Mouse (Mus musculus) thymus, adult 2 months (tissue): ENCODE data around the gene Gm5148. TPM values are rescaled to one million over a fixed set of nuclear protein-coding genes. Genes with fewer than 3 reads are reported as not detected.
A peak's percentile ranks its signal among the peaks of the same experiment; 100 is the strongest.

Source experiments
- DNase-seq: peaks from one replicate; pipeline ENCODE4 v3.0.0; 2021
- H3K27ac ChIP-seq: fragments of 200-500 bp; 2 replicates; pipeline ENCODE4 v1.5.1; 2012; ENCODE audit warnings: low read length, control low read depth; ENCODE audit not compliant: control insufficient read depth, insufficient read depth
- H3K27me3 ChIP-seq: fragments of 200-500 bp; 2 replicates; pipeline ENCODE4 v1.6.1; 2012; ENCODE audit warnings: mild to moderate bottlenecking, low read length, moderate library complexity, mixed read lengths; ENCODE audit not compliant: control insufficient read depth, insufficient read depth
- H3K36me3 ChIP-seq: fragments of 200-500 bp; 2 replicates; pipeline ENCODE4 v1.6.1; 2012; ENCODE audit warnings: mild to moderate bottlenecking, low read length, moderate library complexity; ENCODE audit not compliant: control insufficient read depth, insufficient read depth
- H3K4me1 ChIP-seq: fragments of 200-500 bp; replicated peaks from 2 replicates; pipeline ENCODE4 v1.6.1; 2012; ENCODE audit warnings: low read length; ENCODE audit not compliant: control insufficient read depth, insufficient read depth
- H3K4me3 ChIP-seq: fragments of 200-500 bp; 2 replicates; pipeline ENCODE4 v1.5.1; 2012; ENCODE audit warnings: mild to moderate bottlenecking, low read length, control low read depth, moderate library complexity; ENCODE audit not compliant: control insufficient read depth, insufficient read depth
- CTCF ChIP-seq: fragments of 200-500 bp; IDR thresholded peaks from 2 replicates; pipeline ENCODE4 v1.5.1; 2012; ENCODE audit warnings: mild to moderate bottlenecking, control low read depth, low read length, moderate library complexity, borderline replicate concordance; ENCODE audit not compliant: control insufficient read depth, poor library complexity, insufficient read depth; ENCODE audit errors: extremely low read depth
- POLR2A ChIP-seq: fragments of 200-500 bp; IDR thresholded peaks from 2 replicates; pipeline ENCODE4 v1.6.1; 2012; ENCODE audit warnings: mild to moderate bottlenecking, low read length, control low read depth, moderate library complexity; ENCODE audit not compliant: control insufficient read depth, poor library complexity, insufficient read depth; ENCODE audit errors: extremely low read depth
- WGBS: fragments of 180-500 bp; shearing (Covaris S2); methylation state at CpG from one replicate; pipeline ENCODE4 v1.1.7; 2018; 5-methylcytosine and 5-hydroxymethylcytosine counted together
- polyA plus RNA-seq: library from polyadenylated mRNA; depleted of rRNA; stranded (reverse); fragments of >200 nt; gene quantifications from 2 replicates; pipeline ENCODE4 v1.2.3, GENCODE M21; 2012

Gm5148 gene
- polyA plus RNA-seq, 1 experiment: 1.5 TPM

- WGBS: 96% methylated on average over 3 of the region's 3 CpGs
- TF ChIP-seq CTCF: no peak
- no peak for TF ChIP-seq POLR2A
- no peak overlapping the region for H3K4me3 ChIP-seq
- H3K27me3 ChIP-seq: no peaks in the 10 kb centered on the region
- no peak overlapping the region for H3K27ac ChIP-seq
- DNase-seq: no peak
- no peaks in the 10 kb centered on the region for H3K36me3 ChIP-seq
- H3K4me1 ChIP-seq: peaks cover 22% of the 10 kb centered on the region
Measured at GRCm38 (mm10) chr3:37765275-37765674, 41.0 kb upstream of the Gm5148 start.

DNA sequence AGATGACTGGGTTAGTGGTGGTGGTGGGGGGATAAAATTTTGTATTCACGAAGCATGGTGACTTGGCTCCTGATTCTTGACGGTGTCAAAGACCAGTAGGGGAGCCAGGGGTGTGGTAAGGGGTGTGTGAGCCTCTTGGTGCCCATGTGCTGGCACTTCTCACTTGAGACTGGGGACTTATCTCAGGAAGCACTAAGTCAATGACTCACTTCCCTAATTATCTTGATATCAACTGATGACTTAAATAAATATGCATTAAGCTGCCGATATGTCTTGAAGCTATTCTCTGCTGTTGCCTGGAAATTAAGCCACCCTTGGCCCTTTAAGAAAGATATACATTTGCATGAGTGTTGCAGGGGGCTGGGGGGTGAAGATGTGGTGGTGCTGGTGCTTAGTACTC, 38.0 kb upstream of the Gm5148 start:
- peaks cover 24% of the 10 kb centered on the region for H3K4me1 ChIP-seq
- no peak overlapping the region for H3K4me3 ChIP-seq
- H3K36me3 ChIP-seq: no peaks in the 10 kb centered on the region

GRCm38 (mm10) chr3:37761741-37762140, 37.5 kb upstream of the Gm5148 start:
- H3K36me3 ChIP-seq: no peaks in the 10 kb centered on the region
- H3K4me1 ChIP-seq: peaks cover 24% of the 10 kb centered on the region
- TF ChIP-seq POLR2A (no peak), CTCF (no peak)
- no peak for DNase-seq
- WGBS: 94% methylated on average over 5 of the region's 5 CpGs
- H3K4me3 ChIP-seq: no peak overlapping the region
- H3K27me3 ChIP-seq: no peaks in the 10 kb centered on the region
- no peak overlapping the region for H3K27ac ChIP-seq

More for the DNA sequence above, 38.0 kb upstream of the Gm5148 start:
- Histone ChIP-seq H3K27me3 (no peaks in the 10 kb centered on the region), H3K27ac (no peak overlapping the region)
- TF ChIP-seq CTCF: no peak
- TF ChIP-seq POLR2A: no peak
- WGBS: 76% methylated on average over 3 of the region's 3 CpGs
- no peak for DNase-seq

GRCm38 (mm10) chr3:37760866-37761265, 36.6 kb upstream of the Gm5148 start:
- no peak overlapping the region for H3K4me3 ChIP-seq
- TF ChIP-seq CTCF (0 out of 2 replicates have a peak, but pooled peaks have one; percentile 15), POLR2A (no peak)
- H3K4me1 ChIP-seq: peaks cover 22% of the 10 kb centered on the region
- H3K27ac ChIP-seq: peak overlapping the region; percentile 14; the same call in 1 of the 2 replicates
- H3K27me3 ChIP-seq: no peaks in the 10 kb centered on the region
- 2% methylated on average over 6 of the region's 6 CpGs for WGBS
- peak; percentile 49 for DNase-seq
- H3K36me3 ChIP-seq: no peaks in the 10 kb centered on the region

DNA sequence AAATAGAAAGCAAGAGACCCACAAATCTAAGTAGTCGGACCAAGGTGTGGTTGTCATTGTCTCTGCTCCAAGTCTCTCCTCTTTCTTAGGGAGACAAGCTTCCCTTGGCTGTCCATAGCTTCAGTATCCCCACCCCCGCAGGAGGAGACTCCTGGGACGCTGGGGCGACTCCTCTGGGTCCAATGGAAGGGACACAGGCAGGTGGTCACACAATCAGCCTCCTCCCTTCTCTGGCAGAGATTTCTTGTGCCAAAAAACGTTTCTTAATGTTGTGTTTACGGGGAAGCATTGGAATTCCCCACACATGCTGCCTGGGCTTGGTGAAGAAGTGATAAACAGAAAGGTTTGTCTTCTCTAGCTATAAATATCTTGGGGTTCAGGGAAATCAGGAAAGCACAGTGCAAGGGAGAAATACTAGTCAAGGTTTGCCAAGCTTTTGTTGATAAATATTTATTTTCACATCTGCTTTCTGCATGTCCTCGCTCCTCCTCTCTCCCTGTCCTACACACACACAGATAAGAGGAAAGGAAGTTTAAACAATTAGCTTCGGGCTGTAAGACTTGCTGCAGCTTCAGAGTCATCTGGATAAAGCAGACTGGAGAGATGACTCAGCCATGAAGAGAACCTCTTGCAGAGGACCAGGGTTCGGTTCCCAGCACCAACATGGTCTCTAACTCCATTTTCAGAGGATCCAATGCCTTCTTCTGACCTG, 34.5 kb upstream of the Gm5148 start:
- Histone ChIP-seq H3K4me3 (no peak overlapping the region), H3K27ac (no peak overlapping the region), H3K27me3 (no peaks in the 10 kb centered on the region), H3K4me1 (peaks cover 22% of the 10 kb centered on the region), H3K36me3 (no peaks in the 10 kb centered on the region)
- WGBS: 62% methylated on average over 9 of the region's 9 CpGs
- no peak for DNase-seq
- no peak for TF ChIP-seq POLR2A
- TF ChIP-seq CTCF: no peak

- 5% methylated on average over 12 of the region's 12 CpGs for WGBS
- DNase-seq: peak; percentile 51
- no peak overlapping the region for H3K4me3 ChIP-seq
- no peaks in the 10 kb centered on the region for H3K27me3 ChIP-seq
- H3K36me3 ChIP-seq: no peaks in the 10 kb centered on the region
- H3K4me1 ChIP-seq: peaks cover 24% of the 10 kb centered on the region
- no peak overlapping the region for H3K27ac ChIP-seq
- TF ChIP-seq POLR2A: no peak
- no peak for TF ChIP-seq CTCF
Measured at GRCm38 (mm10) chr3:37758124-37758523, 33.8 kb upstream of the Gm5148 start.
